Mouse (Mus musculus): ENCODE data around the gene Mtg2. TPM values are rescaled to one million over a fixed set of nuclear protein-coding genes. Genes with fewer than 3 reads are reported as not detected.

Gene Mtg2
- polyA plus RNA-seq (2016; fragmentation: Nextera tagmentation; extraction: Ambion mirVana) = 30.0 and 31.4 TPM in 2 replicates

DNA sequence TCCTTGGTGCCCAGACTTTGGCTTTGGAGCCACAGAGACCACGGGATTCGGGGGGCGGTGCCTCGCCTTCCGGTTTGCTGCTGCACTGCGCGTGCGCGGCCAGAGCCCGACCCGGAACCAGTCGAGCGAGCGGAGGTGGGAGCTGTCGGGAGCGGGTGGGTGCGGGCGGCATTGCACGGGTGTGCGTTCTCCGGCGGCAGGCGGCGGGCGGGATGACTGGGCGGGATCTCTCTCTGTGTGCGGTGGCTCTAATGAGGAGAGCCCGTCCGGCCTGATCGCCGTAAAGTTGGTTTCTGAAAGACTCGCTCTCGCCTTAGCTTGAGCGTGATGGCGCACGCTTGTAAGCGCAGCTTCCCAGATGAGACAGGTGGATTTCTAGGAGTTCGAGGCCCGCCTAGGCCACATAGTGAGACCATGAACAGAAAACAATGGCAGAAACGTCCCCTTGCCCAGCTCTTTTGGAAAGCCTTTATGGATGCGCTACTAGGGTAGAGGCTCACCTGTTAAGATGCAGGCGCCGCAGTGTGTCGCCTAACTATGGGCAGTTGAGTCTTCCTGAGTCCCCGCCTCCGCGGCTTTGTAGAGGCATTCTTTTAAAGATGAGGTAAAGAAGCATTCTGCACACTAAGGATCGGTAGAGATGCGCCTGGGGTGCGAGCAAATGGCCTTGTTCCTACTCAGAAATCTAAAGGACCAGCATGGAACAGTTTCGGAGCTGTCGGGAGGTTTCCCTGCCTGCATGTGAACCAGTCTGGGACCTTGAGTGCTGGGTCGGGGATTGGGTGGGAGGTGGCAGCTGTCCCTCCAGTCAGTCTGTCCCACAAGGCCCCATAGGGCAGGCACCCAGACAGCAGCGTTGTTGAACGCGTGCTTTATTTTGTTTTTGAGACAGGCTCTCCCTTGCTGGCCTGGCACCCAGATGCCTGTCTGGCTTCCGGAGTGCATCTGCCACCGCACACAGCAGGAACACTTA, at the start of gene Mtg2:
TSS of gene Mtg2 (plus strand) at position 108 of the 973 bp plus-strand sequence.
- Histone ChIP-seq H3K4me2 (replicated peaks) (peak within 1 kb of the TSS; percentile 90), H3K27ac (peak within 1 kb of the TSS; percentile 85), H3K4me3 (peak within 1 kb of the TSS; percentile 60), H3K9ac (peak within 1 kb of the TSS; percentile 80), H3K27me3 (no peaks in the 10 kb centered on the region), H3K4me1 (peaks cover 13% of the 10 kb centered on the region), H3K9me3 (replicated peaks) (no peaks in the 10 kb centered on the region), H3K36me3 (peaks cover 27% of the 10 kb centered on the region)
- ATAC-seq (ENCODE audit: low FRiP score) = peak; percentile 96
- WGBS = 5% methylated on average over 57 of the region's 58 CpGs

DNA sequence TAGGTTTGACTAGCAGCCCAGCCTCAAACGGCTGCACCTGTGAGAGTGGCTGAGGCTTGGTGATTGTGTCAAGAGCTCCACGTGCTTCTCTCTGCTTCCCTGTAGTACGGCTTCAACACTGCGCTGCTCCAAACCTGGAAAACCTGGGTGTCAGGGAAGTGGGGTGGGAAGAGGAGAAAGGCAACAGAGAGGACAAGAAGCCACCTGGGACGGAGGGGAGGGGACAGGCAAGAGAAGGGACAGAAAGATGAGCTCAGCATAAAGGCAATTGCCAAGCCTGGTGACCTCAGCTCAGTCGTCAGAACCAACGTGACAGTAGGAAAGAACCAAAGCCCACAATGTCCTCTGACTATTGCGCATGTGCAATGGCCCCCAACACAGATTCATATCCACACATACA, 49.5 kb upstream of the Mtg2 start:
- WGBS = 85% methylated on average over 8 of the region's 8 CpGs
- ATAC-seq (ENCODE audit: low FRiP score) = no peak
- no peak overlapping the region for H3K27ac ChIP-seq

DNA sequence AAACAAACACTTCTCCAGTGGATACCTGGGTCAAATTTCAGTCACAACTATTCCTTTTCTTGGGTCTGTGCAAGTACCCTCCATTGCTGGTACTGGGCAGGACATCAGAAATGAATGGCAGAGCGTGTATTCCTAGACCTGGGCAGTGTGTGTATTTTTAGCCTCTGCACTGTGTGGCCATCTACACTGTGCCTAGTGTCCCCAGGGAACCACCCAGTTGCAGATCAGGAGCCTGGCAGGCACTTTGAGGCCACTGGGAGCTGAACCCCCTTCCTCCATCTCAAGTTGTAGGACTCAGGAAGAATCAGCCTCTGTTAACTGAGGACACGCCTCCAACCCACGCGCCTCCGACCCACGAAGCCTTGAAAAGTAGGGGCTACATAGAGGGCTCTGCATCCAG, 47.6 kb upstream of the Mtg2 start:
- H3K27ac ChIP-seq = no peak overlapping the region
- H3K4me2 ChIP-seq (replicated peaks) = no peak overlapping the region
- no peak overlapping the region for H3K9ac ChIP-seq
- 63% methylated on average over 6 of the region's 6 CpGs for WGBS
- no peak overlapping the region for H3K4me3 ChIP-seq
- H3K4me1 ChIP-seq = peaks cover 23% of the 10 kb centered on the region
- peaks cover 5% of the 10 kb centered on the region for H3K36me3 ChIP-seq
- no peaks in the 10 kb centered on the region for H3K9me3 ChIP-seq (replicated peaks)
- H3K27me3 ChIP-seq = peaks cover 30% of the 10 kb centered on the region
- ATAC-seq (ENCODE audit: low FRiP score) = no peak

More for the DNA sequence above, 49.5 kb upstream of the Mtg2 start:
- Histone ChIP-seq H3K9ac (no peak overlapping the region), H3K4me2 (replicated peaks) (no peak overlapping the region), H3K9me3 (replicated peaks) (no peaks in the 10 kb centered on the region), H3K4me3 (no peak overlapping the region), H3K36me3 (no peaks in the 10 kb centered on the region), H3K27me3 (peaks cover 30% of the 10 kb centered on the region), H3K4me1 (peaks cover 5% of the 10 kb centered on the region; the same call in 1 of the 2 replicates)

DNA sequence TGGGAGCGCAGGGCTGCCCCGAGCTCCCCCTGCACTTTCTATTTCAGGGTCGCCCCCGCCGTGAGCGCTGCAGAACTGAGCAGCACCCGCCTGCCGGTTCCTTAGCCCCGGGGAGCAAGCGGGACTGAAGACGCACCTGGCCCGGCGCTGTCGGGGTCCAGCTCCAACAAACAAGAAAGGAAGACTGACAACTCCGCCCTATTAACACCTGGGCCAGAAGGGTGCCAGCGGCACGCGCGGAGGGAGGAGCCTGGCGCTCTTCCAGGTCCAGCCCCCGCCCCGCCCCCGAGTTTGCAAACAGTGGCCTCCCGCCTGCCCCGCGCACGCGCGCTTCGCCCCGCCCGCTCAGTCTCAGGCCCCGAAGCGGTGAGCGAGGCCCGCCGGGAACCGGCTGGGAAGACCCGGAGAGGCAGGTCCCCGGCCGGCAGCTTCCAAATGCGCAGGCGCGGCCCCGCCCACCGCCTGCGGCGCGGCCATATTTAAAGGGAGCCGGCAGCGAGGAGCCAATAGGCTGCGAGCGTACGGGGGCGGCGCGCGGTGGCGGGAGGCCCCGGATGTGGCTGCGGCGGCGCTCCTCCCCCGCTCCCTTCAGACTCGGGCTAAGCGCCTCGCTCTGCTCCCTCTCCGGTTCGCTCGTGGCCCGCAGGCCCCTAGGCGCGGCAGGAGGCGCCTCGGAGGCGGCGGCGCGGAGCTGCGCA, 45.8 kb upstream of the Mtg2 start, which contains the start of gene Lsm14b:
TSS of gene Lsm14b (plus strand) at position 587 of the 698 bp plus-strand sequence.
- Histone ChIP-seq H3K27me3 (peaks cover 30% of the 10 kb centered on the region), H3K9me3 (replicated peaks) (no peaks in the 10 kb centered on the region), H3K9ac (peak within 1 kb of the TSS; percentile 94), H3K4me2 (replicated peaks) (peak within 1 kb of the TSS; percentile 91), H3K4me3 (peak within 1 kb of the TSS; percentile 72), H3K36me3 (peaks cover 23% of the 10 kb centered on the region), H3K27ac (peak within 1 kb of the TSS; percentile 97), H3K4me1 (peaks cover 39% of the 10 kb centered on the region)
- peak; percentile 93 for ATAC-seq (ENCODE audit: low FRiP score)
- WGBS = under 1% methylated on average over 51 of the region's 80 CpGs

DNA sequence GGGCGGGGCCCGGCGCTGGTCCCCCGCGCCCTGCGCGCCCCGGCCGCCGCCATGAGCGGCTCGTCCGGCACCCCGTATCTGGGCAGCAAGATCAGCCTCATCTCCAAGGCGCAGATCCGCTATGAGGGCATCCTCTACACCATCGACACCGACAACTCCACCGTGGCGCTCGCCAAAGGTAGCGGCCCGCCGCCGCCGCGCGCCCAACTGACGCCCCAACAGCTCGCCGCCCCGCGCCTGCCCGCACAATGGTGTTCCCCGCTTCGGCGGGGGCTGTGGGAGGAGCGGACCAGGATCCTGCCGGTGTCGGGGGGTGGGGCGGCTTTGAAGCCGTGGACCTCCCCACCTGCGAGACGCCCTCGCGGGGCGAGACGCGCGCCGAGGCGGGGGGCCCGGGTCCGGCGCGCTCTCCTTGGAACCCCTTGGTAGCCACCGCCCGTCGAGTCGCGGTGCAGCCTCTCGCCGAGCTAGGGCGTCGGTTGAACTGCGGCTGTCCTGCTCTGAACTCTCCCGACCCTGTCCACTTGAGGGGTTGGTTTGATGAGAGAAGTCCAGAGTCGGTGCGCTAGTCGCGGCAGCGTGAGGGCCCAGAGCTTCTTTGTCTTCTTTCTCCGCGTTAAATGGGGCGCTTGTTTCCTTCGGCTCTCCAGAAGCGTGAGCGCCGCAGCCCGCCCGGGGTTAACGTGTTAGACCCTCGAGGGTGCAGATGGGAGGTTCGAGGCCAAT, 45.1 kb upstream of the Mtg2 start:
- peak overlapping the region; percentile 97 for H3K27ac ChIP-seq
- peaks cover 39% of the 10 kb centered on the region for H3K4me1 ChIP-seq
- peaks cover 31% of the 10 kb centered on the region for H3K36me3 ChIP-seq
- peak overlapping the region; percentile 94 for H3K9ac ChIP-seq
- peak overlapping the region; percentile 72 for H3K4me3 ChIP-seq
- H3K27me3 ChIP-seq = peaks cover 30% of the 10 kb centered on the region
- ATAC-seq (ENCODE audit: low FRiP score) = no peak; the same call in 1 of the 2 replicates
- WGBS = under 1% methylated on average over 81 of the region's 84 CpGs
- H3K9me3 ChIP-seq (replicated peaks) = no peaks in the 10 kb centered on the region
- H3K4me2 ChIP-seq (replicated peaks) = peak overlapping the region; percentile 91

DNA sequence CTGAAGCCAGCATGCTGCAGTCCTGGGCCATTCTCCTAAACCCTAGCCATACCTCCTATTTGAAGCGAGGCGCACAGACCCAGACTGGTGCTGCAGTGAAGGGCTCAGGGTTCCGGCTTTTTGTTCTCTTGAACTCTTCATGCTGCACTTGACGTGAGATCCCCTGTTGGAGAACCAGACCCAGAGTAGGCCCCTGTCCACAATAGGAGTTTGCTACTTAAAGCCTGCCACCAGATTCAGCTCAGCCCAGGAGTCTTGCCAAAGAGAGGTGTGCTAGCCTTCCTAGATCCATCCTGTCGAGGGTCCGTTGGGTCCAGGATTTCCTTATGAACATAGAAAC, 44.6 kb upstream of the Mtg2 start:
- peak overlapping the region; percentile 97 for H3K27ac ChIP-seq
- peaks cover 36% of the 10 kb centered on the region for H3K36me3 ChIP-seq
- H3K4me1 ChIP-seq = peaks cover 39% of the 10 kb centered on the region
- peak overlapping the region; percentile 91 for H3K4me2 ChIP-seq (replicated peaks)
- H3K9me3 ChIP-seq (replicated peaks) = no peaks in the 10 kb centered on the region
- peak overlapping the region; percentile 94 for H3K9ac ChIP-seq
- 6% methylated on average over 6 of the region's 6 CpGs for WGBS
- peak overlapping the region; percentile 72 for H3K4me3 ChIP-seq
- peaks cover 28% of the 10 kb centered on the region for H3K27me3 ChIP-seq
- ATAC-seq (ENCODE audit: low FRiP score) = no peak

DNA sequence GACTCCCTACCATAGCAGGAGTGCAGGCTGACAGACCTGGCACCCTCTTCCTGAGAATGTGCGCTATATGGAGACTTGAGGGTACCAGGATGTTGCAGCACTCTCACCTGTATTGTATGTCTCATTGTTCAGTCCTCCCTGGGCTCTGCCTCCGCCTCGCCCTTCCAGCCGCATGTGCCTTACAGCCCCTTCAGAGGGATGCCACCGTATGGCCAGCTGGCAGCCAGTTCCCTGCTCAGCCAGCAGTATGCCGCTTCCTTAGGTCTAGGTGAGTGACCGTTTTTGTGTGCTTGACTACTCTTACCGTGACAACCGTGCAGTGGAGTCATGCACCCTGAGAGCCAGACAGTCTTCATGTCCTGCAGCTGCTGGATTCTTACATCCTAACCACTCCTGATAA, 42.6 kb upstream of the Mtg2 start:
- H3K36me3 ChIP-seq = peaks cover 55% of the 10 kb centered on the region

GRCm38 (mm10) chr2:180031270-180031669, 39.1 kb upstream of the Mtg2 start:
- no peak overlapping the region for H3K9ac ChIP-seq
- no peaks in the 10 kb centered on the region for H3K9me3 ChIP-seq (replicated peaks)
- no peak overlapping the region for H3K4me2 ChIP-seq (replicated peaks)
- H3K27me3 ChIP-seq = no peaks in the 10 kb centered on the region
- 91% methylated on average over 6 of the region's 6 CpGs for WGBS
- H3K27ac ChIP-seq = no peak overlapping the region
- H3K4me3 ChIP-seq = no peak overlapping the region
- peaks cover 90% of the 10 kb centered on the region for H3K36me3 ChIP-seq
- no peak for ATAC-seq (ENCODE audit: low FRiP score)
- H3K4me1 ChIP-seq = peaks cover 31% of the 10 kb centered on the region

More for the DNA sequence above, 42.6 kb upstream of the Mtg2 start:
- peaks cover 39% of the 10 kb centered on the region for H3K4me1 ChIP-seq
- no peak overlapping the region for H3K27ac ChIP-seq
- ATAC-seq (ENCODE audit: low FRiP score) = no peak
- no peaks in the 10 kb centered on the region for H3K9me3 ChIP-seq (replicated peaks)
- H3K9ac ChIP-seq = peak overlapping the region; percentile 94; the same call in 1 of the 2 replicates
- WGBS = 83% methylated on average over 9 of the region's 9 CpGs
- peak overlapping the region; percentile 91 for H3K4me2 ChIP-seq (replicated peaks)
- H3K4me3 ChIP-seq = peak overlapping the region; percentile 72
- peaks cover 11% of the 10 kb centered on the region for H3K27me3 ChIP-seq

DNA sequence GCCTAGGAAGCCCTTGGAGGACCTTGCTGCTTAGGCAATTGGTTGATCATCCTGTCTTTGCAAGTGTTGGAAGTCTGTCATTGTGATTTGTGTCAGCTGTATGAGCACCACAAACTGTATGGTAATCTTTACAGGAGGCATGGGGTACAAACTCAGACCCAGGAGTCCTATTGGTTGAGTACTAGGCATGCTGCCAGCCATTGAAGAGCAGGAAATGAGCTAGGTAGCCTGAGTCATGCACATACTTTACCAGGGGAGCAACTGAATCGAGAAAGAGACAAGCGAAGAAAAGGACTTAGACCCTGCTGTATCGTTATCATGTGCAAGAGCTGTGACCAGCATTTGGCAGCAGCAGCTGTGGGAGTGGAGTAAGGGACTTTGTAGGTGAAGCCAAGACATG, 37.5 kb upstream of the Mtg2 start:
- Histone ChIP-seq H3K4me1 (peaks cover 14% of the 10 kb centered on the region), H3K9ac (no peak overlapping the region), H3K27me3 (no peaks in the 10 kb centered on the region), H3K9me3 (replicated peaks) (no peaks in the 10 kb centered on the region), H3K36me3 (peaks cover 99% of the 10 kb centered on the region), H3K4me3 (no peak overlapping the region), H3K27ac (no peak overlapping the region), H3K4me2 (replicated peaks) (no peak overlapping the region)
- 93% methylated on average over 3 of the region's 3 CpGs for WGBS
- ATAC-seq (ENCODE audit: low FRiP score) = no peak

DNA sequence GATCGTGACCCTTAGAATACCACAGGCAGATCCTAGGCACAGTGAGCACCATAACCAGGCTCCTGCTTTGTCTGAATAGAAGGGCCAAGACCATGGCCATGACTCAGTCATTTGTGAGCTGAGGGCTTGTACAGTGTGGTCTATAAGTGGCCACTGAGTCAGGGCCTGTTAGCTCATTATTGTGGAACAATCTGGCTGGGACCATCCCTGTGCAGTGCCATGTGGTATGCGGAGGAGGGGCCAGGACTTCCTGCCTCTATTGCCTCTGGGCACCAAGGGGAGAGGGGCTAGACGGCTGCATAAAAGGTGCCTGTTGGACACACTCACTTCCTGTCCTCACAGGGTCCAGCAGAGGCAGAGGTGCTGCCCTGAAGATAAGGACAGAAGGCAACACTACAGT, 36.4 kb upstream of the Mtg2 start:
- no peak overlapping the region for H3K9ac ChIP-seq
- H3K36me3 ChIP-seq = peaks cover 99% of the 10 kb centered on the region
- H3K27me3 ChIP-seq = no peaks in the 10 kb centered on the region
- ATAC-seq (ENCODE audit: low FRiP score) = no peak
- WGBS = 66% methylated on average over 3 of the region's 3 CpGs
- H3K4me1 ChIP-seq = peaks cover 4% of the 10 kb centered on the region
- H3K27ac ChIP-seq = no peak overlapping the region
- H3K4me3 ChIP-seq = no peak overlapping the region
- no peaks in the 10 kb centered on the region for H3K9me3 ChIP-seq (replicated peaks)
- no peak overlapping the region for H3K4me2 ChIP-seq (replicated peaks)

DNA sequence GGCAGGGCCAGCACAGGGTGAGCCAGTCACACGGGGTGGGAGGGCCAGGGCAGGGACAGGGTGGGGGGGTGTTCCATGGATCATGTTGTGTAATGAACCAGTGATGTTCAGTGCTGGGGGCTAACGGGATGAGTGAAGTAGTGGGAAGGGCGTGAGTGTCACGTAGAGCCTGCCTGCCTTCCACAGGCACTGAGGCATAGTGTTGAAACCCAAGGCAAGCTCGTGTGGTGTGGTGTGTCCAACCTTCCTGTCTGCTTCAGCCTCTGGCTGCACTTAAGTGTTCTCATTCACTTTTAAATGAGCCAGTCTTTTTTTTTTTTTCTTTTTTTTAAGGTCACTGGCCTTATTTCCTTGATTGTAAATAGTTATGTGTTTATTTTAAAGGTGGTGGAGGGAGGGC, 35.6 kb upstream of the Mtg2 start:
- H3K4me3 ChIP-seq = no peak overlapping the region
- H3K4me1 ChIP-seq = peaks cover 3% of the 10 kb centered on the region
- ATAC-seq (ENCODE audit: low FRiP score) = no peak
- no peak overlapping the region for H3K4me2 ChIP-seq (replicated peaks)
- no peaks in the 10 kb centered on the region for H3K9me3 ChIP-seq (replicated peaks)
- H3K27me3 ChIP-seq = no peaks in the 10 kb centered on the region
- no peak overlapping the region for H3K9ac ChIP-seq
- peaks cover 94% of the 10 kb centered on the region for H3K36me3 ChIP-seq
- whole genome bisulfite sequencing = 75% methylated on average over 5 of the region's 5 CpGs
- no peak overlapping the region for H3K27ac ChIP-seq
